Mouse (Mus musculus) cerebellum, postnatal 36 days (tissue): ENCODE data around the gene Trim59.

ENCODE experiments used
- DNase-seq, 2 experiments: peaks; one replicate each; pipeline ENCODE4 v3.0.0; 2021 to 2022; ENCODE audit warnings: mixed read lengths in 2 of 2

The Trim59 gene

DNA sequence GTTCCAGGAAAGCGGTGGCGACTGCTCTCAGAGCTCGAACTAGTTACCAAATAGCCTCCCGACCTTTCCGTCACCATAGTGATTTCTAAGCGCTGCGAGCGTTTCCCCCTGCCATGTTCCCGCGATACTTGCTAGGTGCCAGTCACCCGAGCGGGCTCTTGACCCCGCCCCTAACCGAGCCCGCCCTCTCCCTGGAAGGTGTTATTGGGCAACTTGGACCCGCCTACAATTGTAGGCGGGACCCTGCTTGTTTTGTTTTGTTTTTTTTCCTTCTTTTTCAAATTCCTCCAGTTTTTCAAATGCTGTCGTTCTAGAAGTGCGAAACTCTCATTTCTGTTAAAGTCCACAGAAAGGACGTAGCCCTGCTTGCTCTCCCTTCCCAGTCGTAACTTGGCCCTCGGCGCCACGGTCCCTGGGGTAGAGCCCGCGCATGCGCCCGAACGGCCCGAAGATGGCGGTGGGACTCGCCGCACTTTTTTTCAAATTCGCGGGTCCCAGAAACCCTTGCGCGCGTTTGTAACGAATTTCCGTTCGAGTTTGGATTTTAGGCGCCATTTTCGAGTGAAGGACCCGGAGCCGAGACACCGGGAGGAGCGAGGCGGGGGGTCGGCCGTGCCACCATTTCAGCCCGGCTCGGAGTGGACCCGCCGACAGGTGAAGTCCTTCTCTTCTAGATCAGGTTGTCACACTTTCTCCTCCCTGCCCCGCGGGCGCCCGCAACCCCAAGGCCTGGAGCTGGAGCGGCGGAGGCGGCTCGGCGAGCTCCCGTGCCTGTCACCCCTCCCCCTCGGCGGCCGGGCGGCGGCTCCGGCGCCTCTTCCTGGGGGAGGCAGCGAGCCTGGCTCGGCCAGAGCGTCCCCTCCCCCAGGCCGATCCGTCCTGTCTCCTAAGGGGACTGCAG, 39.9 kb downstream of the Trim59 start, which contains the start of the genes Ift80 and Smc4:
Gene Ift80, minus strand, starts transcription at position 134 of the 901 bp plus-strand sequence.
Gene Smc4, plus strand, starts transcription at position 302 of the 901 bp plus-strand sequence.
- peak; percentile 93 to 96 for DNase-seq

DNA sequence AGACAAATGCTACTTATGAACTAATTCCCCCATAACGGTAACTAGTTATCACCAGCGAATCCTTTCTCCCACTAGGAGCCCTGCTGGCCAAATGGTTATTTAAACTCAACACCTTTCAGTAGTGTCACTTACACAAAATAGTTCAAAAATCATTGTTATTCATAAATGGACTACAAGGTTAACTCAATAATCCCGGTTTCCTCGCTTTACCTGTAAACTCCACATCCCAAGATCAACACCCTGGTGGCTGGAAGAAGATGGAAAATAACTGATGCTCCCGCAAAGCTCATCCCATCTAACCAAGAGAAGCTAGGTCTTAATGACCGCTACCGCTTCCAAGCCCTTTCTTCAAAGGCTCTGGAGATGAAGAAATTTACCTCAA, 40.5 kb downstream of the Trim59 start:
- DNase-seq, result no peak

- no peak for DNase-seq
Observed at GRCm38 (mm10) chr3:69002781-69003180, 41.8 kb downstream of the Trim59 start.

DNA sequence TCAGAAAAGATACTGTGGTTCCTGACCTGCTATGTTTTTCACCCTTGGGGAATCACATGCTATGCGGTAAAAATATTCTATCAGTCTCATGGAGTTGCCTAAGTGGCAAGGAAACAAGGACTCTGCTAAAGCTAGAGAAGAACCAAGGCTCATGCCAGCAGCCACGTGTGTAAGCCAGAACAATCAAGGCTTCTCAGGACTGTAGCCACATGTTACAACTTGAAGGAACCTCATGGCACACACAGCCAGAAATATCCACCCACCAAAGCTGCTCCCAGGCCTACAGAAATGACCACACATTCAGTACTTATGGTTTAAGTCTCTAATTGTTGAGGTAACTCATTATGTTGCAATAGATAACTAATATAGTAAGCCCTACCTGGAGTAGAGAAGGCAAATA, 58.0 kb downstream of the Trim59 start:
- DNase-seq, result no peak
